Mouse (Mus musculus) embryonic facial prominence, embryonic 14.5 days (tissue): Measurements from ENCODE around the gene Inka1. TPM values are rescaled to one million over a fixed set of nuclear protein-coding genes. Genes with fewer than 3 reads are reported as not detected.
A peak's percentile ranks its signal among the peaks of the same experiment; 100 is the strongest.

Experiments used
- ATAC-seq: fragments of 200-750 bp; cut with Nextera tagmentation; 2 replicates; pipeline ENCODE4 v1.8.0; 2017; ENCODE audit warnings: low read depth, moderate number of reproducible peaks, moderate TSS enrichment
- DNase-seq: peaks from one replicate; pipeline ENCODE4 v3.0.0-alpha.2; 2015; ENCODE audit warnings: low spot score
- H3K27ac ChIP-seq: fragments of 300-500 bp; sonication (generic); replicated peaks from 2 replicates; pipeline ENCODE4 v1.5.1; 2014; ENCODE audit warnings: low read depth, mild to moderate bottlenecking, low read length, moderate library complexity
- H3K27me3 ChIP-seq: fragments of 300-500 bp; sonication (generic); replicated peaks from 2 replicates; pipeline ENCODE4 v1.6.1; 2014; ENCODE audit warnings: low read length; ENCODE audit not compliant: control insufficient read depth, insufficient read depth
- H3K36me3 ChIP-seq: fragments of 300-500 bp; sonication (generic); 2 replicates; pipeline ENCODE4 v1.6.1; 2014; ENCODE audit warnings: low read length, mixed read lengths; ENCODE audit not compliant: control insufficient read depth, insufficient read depth
- H3K4me1 ChIP-seq: fragments of 300-500 bp; sonication (generic); 2 replicates; pipeline ENCODE4 v1.6.1; 2014; ENCODE audit warnings: antibody characterized with exemption, low read length; ENCODE audit not compliant: control insufficient read depth, insufficient read depth
- H3K4me2 ChIP-seq: fragments of 300-500 bp; sonication (generic); 2 replicates; pipeline ENCODE4 v1.6.1; 2014; ENCODE audit warnings: low read depth, mild to moderate bottlenecking, low read length, moderate library complexity, mixed read lengths
- H3K4me3 ChIP-seq: fragments of 300-500 bp; sonication (generic); 2 replicates; pipeline ENCODE4 v1.5.1; 2014; ENCODE audit warnings: low read depth, mild to moderate bottlenecking, low read length
- H3K9ac ChIP-seq: fragments of 300-500 bp; sonication (generic); 2 replicates; pipeline ENCODE4 v1.6.1; 2014; ENCODE audit warnings: low read depth, mild to moderate bottlenecking, low read length, moderate library complexity, mixed read lengths
- H3K9me3 ChIP-seq: fragments of 300-500 bp; sonication (generic); 2 replicates; pipeline ENCODE4 v1.6.1; 2016; ENCODE audit warnings: low read length; ENCODE audit not compliant: control insufficient read depth
- WGBS: fragments of 180-500 bp; shearing (Covaris S2); extraction: QIAGEN DNeasy Blood & Tissue Kit; methylation state at CpG from one replicate; pipeline ENCODE4 v1.1.7; 2014; 5-methylcytosine and 5-hydroxymethylcytosine counted together
- polyA plus RNA-seq: library from polyadenylated mRNA; unstranded; fragments of >200 nt; fragmentation: Nextera tagmentation; extraction: Ambion mirVana; gene quantifications from 2 replicates; pipeline ENCODE4 v1.2.1, GENCODE M21; 2014

The Inka1 gene
- polyA plus RNA-seq, 1 experiment from 2014 or later = 77.7 TPM

DNA sequence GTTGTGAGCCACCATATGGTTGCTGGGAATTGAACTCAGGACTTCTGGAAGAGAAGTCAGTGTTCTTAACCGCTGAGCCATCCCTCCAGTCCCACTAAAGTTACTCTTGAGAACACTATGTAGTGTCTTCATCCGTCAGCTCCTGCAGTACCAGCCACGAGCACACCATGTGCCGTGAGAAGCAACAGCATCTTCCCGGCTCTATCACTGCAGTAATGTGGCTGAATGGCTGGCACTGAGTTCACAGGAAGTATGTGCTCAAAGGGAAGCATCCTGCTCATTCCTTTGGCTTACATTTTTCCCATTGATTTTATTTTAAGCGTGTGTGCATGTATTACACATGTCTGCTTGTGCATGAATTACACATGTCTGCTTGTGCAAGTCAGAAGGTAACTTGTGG, 18.2 kb downstream of the Inka1 start:
- no peak for DNase-seq

GRCm38 (mm10) chr9:107966676-107967075, 19.0 kb downstream of the Inka1 start:
- Histone ChIP-seq H3K4me1 (no peaks in the 10 kb centered on the region), H3K4me3 (no peak overlapping the region), H3K27ac (no peak overlapping the region), H3K36me3 (peaks cover 42% of the 10 kb centered on the region), H3K9me3 (no peaks in the 10 kb centered on the region), H3K4me2 (no peak overlapping the region), H3K9ac (no peak overlapping the region), H3K27me3 (no peaks in the 10 kb centered on the region)
- DNase-seq = no peak
- no peak for ATAC-seq
- WGBS = 87% methylated on average over 10 of the region's 10 CpGs

More for the DNA sequence above, 18.2 kb downstream of the Inka1 start:
- H3K4me1 ChIP-seq = no peaks in the 10 kb centered on the region
- WGBS = 79% methylated on average over 6 of the region's 6 CpGs
- no peak overlapping the region for H3K4me3 ChIP-seq
- no peak overlapping the region for H3K27ac ChIP-seq
- no peak overlapping the region for H3K9ac ChIP-seq
- H3K36me3 ChIP-seq = peaks cover 40% of the 10 kb centered on the region
- no peak for ATAC-seq
- H3K9me3 ChIP-seq = no peaks in the 10 kb centered on the region
- no peak overlapping the region for H3K4me2 ChIP-seq
- no peaks in the 10 kb centered on the region for H3K27me3 ChIP-seq

- Histone ChIP-seq H3K9me3 (no peaks in the 10 kb centered on the region), H3K4me1 (no peaks in the 10 kb centered on the region), H3K36me3 (peaks cover 27% of the 10 kb centered on the region), H3K27me3 (no peaks in the 10 kb centered on the region), H3K4me2 (no peak overlapping the region), H3K27ac (no peak overlapping the region), H3K4me3 (no peak overlapping the region), H3K9ac (no peak overlapping the region)
- ATAC-seq (no peak), DNase-seq (no peak)
- 92% methylated on average over 9 of the region's 9 CpGs for WGBS
Observed at GRCm38 (mm10) chr9:107964681-107965080, 21.0 kb downstream of the Inka1 start.

- H3K4me3 ChIP-seq = no peak overlapping the region
- no peaks in the 10 kb centered on the region for H3K27me3 ChIP-seq
- peaks cover 25% of the 10 kb centered on the region for H3K36me3 ChIP-seq
- no peak overlapping the region for H3K9ac ChIP-seq
- H3K4me2 ChIP-seq = no peak overlapping the region
- no peak overlapping the region for H3K27ac ChIP-seq
- H3K4me1 ChIP-seq = no peaks in the 10 kb centered on the region
- DNase-seq (peak; percentile 92), ATAC-seq (peak; percentile 83)
- no peaks in the 10 kb centered on the region for H3K9me3 ChIP-seq
- WGBS = 10% methylated on average over 5 of the region's 5 CpGs
Observed at GRCm38 (mm10) chr9:107963700-107964099, 22.0 kb downstream of the Inka1 start.

DNA sequence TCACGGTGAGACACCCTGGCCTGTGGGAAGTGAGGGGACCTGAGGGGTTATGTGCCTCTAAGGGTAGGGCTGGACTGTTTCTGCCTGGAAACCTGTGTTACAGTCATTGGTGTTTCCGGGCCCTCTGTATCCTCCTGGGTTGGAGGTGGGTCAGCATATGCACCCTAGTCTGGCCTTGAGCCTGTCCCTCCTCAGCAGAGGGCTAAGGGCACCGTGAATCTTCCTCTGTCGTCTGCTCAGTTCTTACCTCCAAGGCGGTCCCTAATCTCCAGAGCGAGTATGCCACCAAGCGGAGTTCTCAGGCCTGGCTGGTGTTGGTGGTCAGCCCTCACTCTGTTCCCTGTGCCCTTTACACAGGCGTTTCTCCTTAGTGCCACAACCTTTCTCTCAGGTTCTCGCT, 22.8 kb downstream of the Inka1 start:
- Histone ChIP-seq H3K4me2 (no peak overlapping the region), H3K9ac (no peak overlapping the region), H3K9me3 (no peaks in the 10 kb centered on the region), H3K27me3 (no peaks in the 10 kb centered on the region), H3K4me1 (no peaks in the 10 kb centered on the region), H3K27ac (no peak overlapping the region), H3K36me3 (peaks cover 29% of the 10 kb centered on the region), H3K4me3 (no peak overlapping the region)
- WGBS = 95% methylated on average over 9 of the region's 9 CpGs
- DNase-seq (no peak), ATAC-seq (no peak)

DNA sequence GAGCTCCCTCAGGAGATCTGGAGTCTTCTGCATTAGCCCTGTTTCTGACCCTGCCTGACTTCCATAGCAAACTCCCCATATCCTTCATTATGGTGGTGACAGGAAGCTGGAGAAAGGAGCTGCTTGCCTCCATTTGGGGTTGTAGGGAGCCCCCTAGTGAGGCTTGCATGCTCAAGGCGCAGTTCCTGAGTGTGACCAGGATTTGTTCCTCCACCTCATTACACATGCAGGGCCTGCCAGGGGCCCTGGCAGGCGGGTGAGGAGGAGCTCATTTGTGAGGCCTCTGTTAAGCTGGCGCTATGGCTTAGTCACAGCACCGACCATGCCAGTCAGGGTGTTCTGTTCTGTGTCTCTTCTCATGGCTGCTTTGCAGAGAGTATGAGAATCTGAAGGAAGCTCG, 23.8 kb downstream of the Inka1 start:
- no peak overlapping the region for H3K27ac ChIP-seq
- WGBS = 60% methylated on average over 5 of the region's 5 CpGs
- H3K9ac ChIP-seq = no peak overlapping the region

GRCm38 (mm10) chr9:107961351-107961762, 24.3 kb downstream of the Inka1 start:
- DNase-seq (no peak), ATAC-seq (no peak)
- no peak overlapping the region for H3K27ac ChIP-seq
- H3K4me1 ChIP-seq = no peaks in the 10 kb centered on the region
- 90% methylated on average over 10 of the region's 10 CpGs for WGBS
- peaks cover 40% of the 10 kb centered on the region for H3K36me3 ChIP-seq
- no peaks in the 10 kb centered on the region for H3K27me3 ChIP-seq
- H3K4me2 ChIP-seq = no peak overlapping the region
- H3K9me3 ChIP-seq = no peaks in the 10 kb centered on the region
- no peak overlapping the region for H3K4me3 ChIP-seq
- H3K9ac ChIP-seq = no peak overlapping the region

More for the DNA sequence above, 23.8 kb downstream of the Inka1 start:
- Histone ChIP-seq H3K4me3 (no peak overlapping the region), H3K36me3 (peaks cover 40% of the 10 kb centered on the region), H3K4me2 (no peak overlapping the region), H3K4me1 (no peaks in the 10 kb centered on the region), H3K9me3 (no peaks in the 10 kb centered on the region), H3K27me3 (no peaks in the 10 kb centered on the region)
- ATAC-seq (0 out of 2 replicates have a peak, but pooled peaks have one; percentile 27), DNase-seq (peak; percentile 67)

- H3K4me3 ChIP-seq = no peak overlapping the region
- H3K4me2 ChIP-seq = no peak overlapping the region
- peaks cover 40% of the 10 kb centered on the region for H3K36me3 ChIP-seq
- H3K4me1 ChIP-seq = no peaks in the 10 kb centered on the region
- H3K27me3 ChIP-seq = no peaks in the 10 kb centered on the region
- DNase-seq = no peak
- no peak overlapping the region for H3K27ac ChIP-seq
- H3K9me3 ChIP-seq = no peaks in the 10 kb centered on the region
- 80% methylated on average over 4 of the region's 4 CpGs for WGBS
- no peak for ATAC-seq
- H3K9ac ChIP-seq = no peak overlapping the region
Observed at GRCm38 (mm10) chr9:107960928-107961327, 24.8 kb downstream of the Inka1 start.

DNA sequence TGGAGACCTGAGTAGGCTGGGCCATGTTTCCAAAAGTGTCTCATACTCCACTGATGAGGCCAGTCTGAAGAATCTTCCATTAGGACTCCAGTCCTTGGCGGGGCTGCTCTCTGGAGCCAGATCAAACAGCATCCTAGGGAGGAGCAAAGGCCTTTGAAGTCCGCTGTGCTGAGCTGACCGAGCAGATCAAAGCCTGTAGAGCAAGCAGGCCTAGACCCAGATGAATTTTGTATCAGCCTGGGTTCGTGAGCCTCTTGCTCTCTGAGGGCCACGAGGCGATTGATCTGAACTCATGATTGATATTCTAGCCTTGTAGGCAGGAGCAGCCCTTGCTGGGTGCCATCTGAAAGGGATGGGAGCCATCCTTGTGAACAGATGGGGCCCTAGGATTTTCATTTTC, 25.8 kb downstream of the Inka1 start:
- no peak for DNase-seq
- 73% methylated on average over 6 of the region's 6 CpGs for WGBS
- ATAC-seq = no peak

More for the DNA sequence above, 25.8 kb downstream of the Inka1 start:
- no peak overlapping the region for H3K4me3 ChIP-seq
- H3K36me3 ChIP-seq = peaks cover 38% of the 10 kb centered on the region
- no peaks in the 10 kb centered on the region for H3K27me3 ChIP-seq
- H3K27ac ChIP-seq = no peak overlapping the region
- H3K4me2 ChIP-seq = no peak overlapping the region
- H3K4me1 ChIP-seq = no peaks in the 10 kb centered on the region
- H3K9ac ChIP-seq = no peak overlapping the region
- H3K9me3 ChIP-seq = no peaks in the 10 kb centered on the region
